Mouse (Mus musculus): Measurements from ENCODE around the gene Dand5.

GRCm38 (mm10) chr8:84841514-84841913, 18.9 kb upstream of the Dand5 start:
- TF ChIP-seq CTCF (IDR thresholded peaks at IDR 0.05; ENCODE audit: low read depth) (no peak), EP300 (IDR thresholded peaks at IDR 0.05; ENCODE audit: low read depth) (no peak)
